Mouse (Mus musculus): ENCODE results near the gene Nlrp4c. TPM values are rescaled to one million over a fixed set of nuclear protein-coding genes. Genes with fewer than 3 reads are reported as not detected.

Nlrp4c gene
- not detected for polyA plus RNA-seq (2017; shearing (Covaris generic))

GRCm38 (mm10) chr7:6044861-6045260 lies at the start of gene Nlrp4c:
Gene Nlrp4c (plus strand): TSS chr7:6045161.

GRCm38 (mm10) chr7:6010910-6011309 lies 34.1 kb upstream of the Nlrp4c start, which contains the start of gene Vmn1r65:
Gene Vmn1r65 (minus strand): TSS chr7:6011010.

Other genes starting within 250 kb of the Nlrp4c start
- gene Vmn1r63, start 239.7 kb upstream of the Nlrp4c start, polyA plus RNA-seq (2017; shearing (Covaris generic)), result not detected
- gene Vmn1r64, start 160.6 kb upstream of the Nlrp4c start, polyA plus RNA-seq (2017; shearing (Covaris generic)), result not detected
- gene Vmn1r65, start 34.2 kb upstream of the Nlrp4c start, polyA plus RNA-seq (2017; shearing (Covaris generic)), result not detected
- 43.6 TPM for gene Zfp787, start 110.8 kb downstream of the Nlrp4c start, polyA plus RNA-seq (2017; shearing (Covaris generic))
- 45.8 TPM for gene Zfp444, start 127.1 kb downstream of the Nlrp4c start, polyA plus RNA-seq (2017; shearing (Covaris generic))
- not detected for gene Galp, start 151.9 kb downstream of the Nlrp4c start, polyA plus RNA-seq (2017; shearing (Covaris generic))
- not detected for gene Zscan5b, start 177.1 kb downstream of the Nlrp4c start, polyA plus RNA-seq (2017; shearing (Covaris generic))
- gene Epp13, start 207.5 kb downstream of the Nlrp4c start, polyA plus RNA-seq (2017; shearing (Covaris generic)), result not detected
- gene Zfp667, start 241.4 kb downstream of the Nlrp4c start, polyA plus RNA-seq (2017; shearing (Covaris generic)), result 6.1 TPM